Mouse (Mus musculus) heart, postnatal 25 days (tissue): Measurements from ENCODE around the gene Pex19. TPM values are rescaled to one million over a fixed set of nuclear protein-coding genes. Genes with fewer than 3 reads are reported as not detected.

ENCODE experiments used
- DNase-seq: peaks from one replicate; pipeline ENCODE4 v3.0.0; 2022; ENCODE audit warnings: low spot score
- intact Hi-C: fragments of 180-260 bp; cut with DNase I; formaldehyde crosslinking; loops from one replicate; pipeline ENCODE4 v1.15.1; 2025
- total RNA-seq, 2 experiments: library from RNA; stranded (reverse); gene quantifications; 2 replicates each; pipeline ENCODE4 v1.2.3; 2021

The Pex19 gene
- total RNA-seq, 2 experiments from 2014 or later, result 120 to 122 TPM

GRCm38 (mm10) chr1:172129108-172129507 lies 2.6 kb downstream of the Pex19 start:
- DNase-seq, result no peak
- intact Hi-C loops, result loop anchor here (5.0 kb wide), 1 partner anchor 47 kb away; the partner anchor contains the start of genes Copa and Ncstn

GRCm38 (mm10) chr1:172129780-172130179 lies 3.2 kb downstream of the Pex19 start:
- intact Hi-C loops, result loop anchor here (5.0 kb wide), 1 partner anchor 47 kb away; the partner anchor contains the start of genes Copa and Ncstn
- no peak for DNase-seq

GRCm38 (mm10) chr1:172132319-172132718 lies 5.8 kb downstream of the Pex19 start:
- DNase-seq, result no peak

GRCm38 (mm10) chr1:172133535-172133934 lies 7.0 kb downstream of the Pex19 start:
- intact Hi-C loops, result no loop called here
- DNase-seq, result no peak

More at GRCm38 (mm10) chr1:172132319-172132718, 5.8 kb downstream of the Pex19 start:
- intact Hi-C loops, result no loop called here

GRCm38 (mm10) chr1:172134072-172134471 lies 7.5 kb downstream of the Pex19 start:
- intact Hi-C loops, result no loop called here
- DNase-seq, result no peak

- intact Hi-C loops, result no loop called here
- no peak for DNase-seq
Measured at GRCm38 (mm10) chr1:172140160-172140559, 13.6 kb downstream of the Pex19 start.

GRCm38 (mm10) chr1:172140825-172141224 lies 14.3 kb downstream of the Pex19 start:
- no peak for DNase-seq
- intact Hi-C loops, result no loop called here

GRCm38 (mm10) chr1:172141529-172141928 lies 15.0 kb downstream of the Pex19 start:
- DNase-seq, result no peak
- intact Hi-C loops, result no loop called here

- DNase-seq, result no peak
- intact Hi-C loops, result no loop called here
Measured at GRCm38 (mm10) chr1:172143570-172143969, 17.0 kb downstream of the Pex19 start.

- intact Hi-C loops, result loop anchor here (2.0 to 5.0 kb wide), 2 partner anchors 99 to 163 kb away; no protein-coding TSS in a partner anchor
- DNase-seq, result peak; percentile 98
Measured at GRCm38 (mm10) chr1:172147835-172148278, 21.3 kb downstream of the Pex19 start, which contains the start of gene Dcaf8. Dcaf8 (plus strand) TSS chr1:172148084.

- DNase-seq, result no peak
- intact Hi-C loops, result loop anchor here (2.0 to 5.0 kb wide), 2 partner anchors 99 to 162 kb away; no protein-coding TSS in a partner anchor
Measured at GRCm38 (mm10) chr1:172148279-172148954, 21.9 kb downstream of the Pex19 start.

- no peak for DNase-seq
- intact Hi-C loops, result loop anchor here (2.0 to 5.0 kb wide), 2 partner anchors 98 to 162 kb away; no protein-coding TSS in a partner anchor
Measured at GRCm38 (mm10) chr1:172148955-172149815, 22.6 kb downstream of the Pex19 start.

GRCm38 (mm10) chr1:172154536-172154935 lies 28.0 kb downstream of the Pex19 start:
- intact Hi-C loops, result no loop called here
- DNase-seq, result no peak

GRCm38 (mm10) chr1:172155518-172155917 lies 29.0 kb downstream of the Pex19 start:
- DNase-seq, result no peak

GRCm38 (mm10) chr1:172159970-172160369 lies 33.4 kb downstream of the Pex19 start:
- intact Hi-C loops, result no loop called here
- no peak for DNase-seq

More at GRCm38 (mm10) chr1:172155518-172155917, 29.0 kb downstream of the Pex19 start:
- intact Hi-C loops, result no loop called here

GRCm38 (mm10) chr1:172160508-172160907 lies 34.0 kb downstream of the Pex19 start:
- DNase-seq, result no peak
- intact Hi-C loops, result no loop called here

- no peak for DNase-seq
- intact Hi-C loops, result loop anchor here (1.0 to 2.0 kb wide), 2 partner anchors 52 to 83 kb away; no protein-coding TSS in a partner anchor
Measured at GRCm38 (mm10) chr1:172162009-172162408, 35.5 kb downstream of the Pex19 start.

- intact Hi-C loops, result loop anchor here (1.0 to 2.0 kb wide), 3 partner anchors 51 to 146 kb away; no protein-coding TSS in a partner anchor
- no peak for DNase-seq
Measured at GRCm38 (mm10) chr1:172162959-172163358, 36.4 kb downstream of the Pex19 start.

GRCm38 (mm10) chr1:172167911-172168310 lies 41.4 kb downstream of the Pex19 start:
- intact Hi-C loops, result no loop called here
- no peak for DNase-seq

- intact Hi-C loops, result no loop called here
- DNase-seq, result no peak
Measured at GRCm38 (mm10) chr1:172169809-172170208, 43.3 kb downstream of the Pex19 start.
